Mouse (Mus musculus): ENCODE data around the gene Btbd7.

Gene Btbd7

GRCm38 (mm10) chr12:102878031-102878823 is at the start of gene Btbd7:
Gene Btbd7, minus strand, starts transcription at chr12:102878471.
- DNase-seq, result peak; percentile 96

- DNase-seq, result no peak
Measured at GRCm38 (mm10) chr12:102916073-102916472, 37.8 kb upstream of the Btbd7 start.

- peak; percentile 93 for DNase-seq
Measured at GRCm38 (mm10) chr12:102908191-102908590, 29.9 kb upstream of the Btbd7 start.

GRCm38 (mm10) chr12:102899091-102899490 is 20.8 kb upstream of the Btbd7 start, which contains the start of gene Cox8c:
Gene Cox8c, plus strand, starts transcription at chr12:102899316.
- no peak for DNase-seq

GRCm38 (mm10) chr12:102888568-102888967 is 10.3 kb upstream of the Btbd7 start:
- no peak for DNase-seq

GRCm38 (mm10) chr12:102887366-102887765 is 9.1 kb upstream of the Btbd7 start:
- no peak for DNase-seq

GRCm38 (mm10) chr12:102885735-102886134 is 7.5 kb upstream of the Btbd7 start:
- peak; percentile 21 for DNase-seq

- DNase-seq, result no peak
Measured at GRCm38 (mm10) chr12:102878901-102879300, 630 bp upstream of the Btbd7 start.

GRCm38 (mm10) chr12:102877301-102878030 is 805 bp downstream of the Btbd7 start:
- DNase-seq, result peak; percentile 39

- DNase-seq, result no peak
Measured at GRCm38 (mm10) chr12:102870527-102870926, 7.7 kb downstream of the Btbd7 start.

- DNase-seq, result no peak
Measured at GRCm38 (mm10) chr12:102869802-102870201, 8.5 kb downstream of the Btbd7 start.

GRCm38 (mm10) chr12:102860806-102861205 is 17.5 kb downstream of the Btbd7 start:
- DNase-seq, result no peak

- no peak for DNase-seq
Measured at GRCm38 (mm10) chr12:102838271-102838670, 40.0 kb downstream of the Btbd7 start.

- no peak for DNase-seq
Measured at GRCm38 (mm10) chr12:102832746-102833300, 45.4 kb downstream of the Btbd7 start.

GRCm38 (mm10) chr12:102831888-102832287 is 46.4 kb downstream of the Btbd7 start:
- DNase-seq, result no peak

- DNase-seq, result no peak
Measured at GRCm38 (mm10) chr12:102827119-102827518, 51.2 kb downstream of the Btbd7 start.

- DNase-seq, result no peak
Measured at GRCm38 (mm10) chr12:102826399-102826798, 51.9 kb downstream of the Btbd7 start.

GRCm38 (mm10) chr12:102814858-102815257 is 63.4 kb downstream of the Btbd7 start:
- no peak for DNase-seq

- no peak for DNase-seq
Measured at GRCm38 (mm10) chr12:102799528-102799927, 78.7 kb downstream of the Btbd7 start.

- DNase-seq, result no peak
Measured at GRCm38 (mm10) chr12:102787927-102788326, 90.3 kb downstream of the Btbd7 start.

GRCm38 (mm10) chr12:102785593-102785985 is 92.7 kb downstream of the Btbd7 start:
- no peak for DNase-seq

GRCm38 (mm10) chr12:102784899-102785592 is 93.2 kb downstream of the Btbd7 start:
- no peak for DNase-seq

- no peak for DNase-seq
Measured at GRCm38 (mm10) chr12:102782841-102783240, 95.4 kb downstream of the Btbd7 start.
